Mouse (Mus musculus): ENCODE results near the gene Ltc4s. TPM values are rescaled to one million over a fixed set of nuclear protein-coding genes. Genes with fewer than 3 reads are reported as not detected.

Gene Ltc4s
- polyA plus RNA-seq, 1 experiment from 2014 or later = 4.2 TPM

GRCm38 (mm10) chr11:50243926-50244325 lies 5.5 kb upstream of the Ltc4s start:
- H3K4me1 ChIP-seq (replicated peaks) = no peaks in the 10 kb centered on the region
- no peak for ATAC-seq
- H3K9me3 ChIP-seq = no peaks in the 10 kb centered on the region
- no peak overlapping the region for H3K9ac ChIP-seq
- H3K4me3 ChIP-seq (replicated peaks) = no peak overlapping the region
- no peak overlapping the region for H3K27ac ChIP-seq
- H3K4me2 ChIP-seq (replicated peaks) = no peak overlapping the region
- no peaks in the 10 kb centered on the region for H3K27me3 ChIP-seq (replicated peaks)
- no peaks in the 10 kb centered on the region for H3K36me3 ChIP-seq
- 76% methylated on average over 6 of the region's 6 CpGs for WGBS

GRCm38 (mm10) chr11:50240235-50240911 lies 2.0 kb upstream of the Ltc4s start:
- 81% methylated on average over 7 of the region's 7 CpGs for WGBS
- no peak for ATAC-seq

DNA sequence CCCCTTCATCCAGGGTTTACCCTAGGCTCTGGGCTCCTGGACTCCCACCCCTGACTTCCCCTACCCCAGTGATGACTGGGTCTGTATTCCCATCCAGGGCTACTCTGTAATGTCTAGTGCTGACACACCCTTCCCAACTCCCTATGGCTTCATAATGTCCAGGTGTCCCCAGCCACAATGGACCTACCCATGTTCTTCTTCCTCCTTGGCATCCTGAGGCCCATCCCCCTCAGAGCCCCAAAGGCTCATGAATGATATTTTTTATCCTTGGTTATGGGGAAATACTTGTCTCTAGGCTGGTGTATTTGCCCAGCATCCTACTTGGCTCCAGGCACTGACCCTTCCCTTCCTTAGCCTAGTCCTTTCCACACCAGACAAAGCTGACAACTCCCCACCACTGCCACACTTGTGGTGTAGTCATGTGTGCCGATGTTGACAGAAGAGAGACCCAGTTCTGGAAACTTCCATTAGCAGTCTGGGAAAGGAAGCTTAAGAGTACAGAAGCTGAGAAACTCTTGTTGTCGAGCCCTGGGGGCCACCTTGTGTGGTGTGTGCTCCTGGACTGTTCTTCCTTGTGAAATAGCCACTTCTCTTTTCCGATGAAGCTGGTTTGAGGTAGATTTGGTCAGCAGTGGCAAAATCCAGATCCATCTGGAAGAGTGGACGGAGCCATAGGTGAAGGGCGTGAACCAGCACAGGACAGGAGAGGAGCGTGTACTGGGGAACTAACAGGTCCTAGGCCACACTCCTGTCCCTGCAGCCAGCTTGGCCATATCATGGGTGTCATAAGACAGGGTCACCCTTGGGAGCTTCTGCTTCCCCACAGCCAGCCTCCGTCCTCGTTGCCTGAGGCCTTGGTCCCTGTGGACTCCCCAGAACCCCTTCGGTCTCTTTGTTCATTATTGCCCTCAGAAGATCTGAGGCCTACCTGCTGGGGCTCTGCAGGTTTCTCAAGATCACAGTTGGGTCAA lies 690 bp upstream of the Ltc4s start:
- WGBS = 92% methylated on average over 9 of the region's 9 CpGs
- H3K4me1 ChIP-seq (replicated peaks) = peaks cover 15% of the 10 kb centered on the region
- H3K36me3 ChIP-seq = peaks cover 9% of the 10 kb centered on the region
- H3K9ac ChIP-seq = no peak overlapping the region
- no peak overlapping the region for H3K27ac ChIP-seq
- H3K4me3 ChIP-seq (replicated peaks) = no peak overlapping the region
- 0 out of 2 replicates have a peak, but pooled peaks cover 10% of the 10 kb centered on the region for H3K27me3 ChIP-seq (replicated peaks)
- no peak overlapping the region for H3K4me2 ChIP-seq (replicated peaks)
- no peaks in the 10 kb centered on the region for H3K9me3 ChIP-seq
- ATAC-seq = no peak

More at GRCm38 (mm10) chr11:50240235-50240911, 2.0 kb upstream of the Ltc4s start:
- Histone ChIP-seq H3K4me1 (replicated peaks) (peaks cover 15% of the 10 kb centered on the region), H3K4me3 (replicated peaks) (no peak overlapping the region), H3K36me3 (no peaks in the 10 kb centered on the region), H3K27me3 (replicated peaks) (0 out of 2 replicates have a peak, but pooled peaks cover 10% of the 10 kb centered on the region), H3K27ac (no peak overlapping the region), H3K4me2 (replicated peaks) (no peak overlapping the region), H3K9ac (no peak overlapping the region), H3K9me3 (no peaks in the 10 kb centered on the region)

DNA sequence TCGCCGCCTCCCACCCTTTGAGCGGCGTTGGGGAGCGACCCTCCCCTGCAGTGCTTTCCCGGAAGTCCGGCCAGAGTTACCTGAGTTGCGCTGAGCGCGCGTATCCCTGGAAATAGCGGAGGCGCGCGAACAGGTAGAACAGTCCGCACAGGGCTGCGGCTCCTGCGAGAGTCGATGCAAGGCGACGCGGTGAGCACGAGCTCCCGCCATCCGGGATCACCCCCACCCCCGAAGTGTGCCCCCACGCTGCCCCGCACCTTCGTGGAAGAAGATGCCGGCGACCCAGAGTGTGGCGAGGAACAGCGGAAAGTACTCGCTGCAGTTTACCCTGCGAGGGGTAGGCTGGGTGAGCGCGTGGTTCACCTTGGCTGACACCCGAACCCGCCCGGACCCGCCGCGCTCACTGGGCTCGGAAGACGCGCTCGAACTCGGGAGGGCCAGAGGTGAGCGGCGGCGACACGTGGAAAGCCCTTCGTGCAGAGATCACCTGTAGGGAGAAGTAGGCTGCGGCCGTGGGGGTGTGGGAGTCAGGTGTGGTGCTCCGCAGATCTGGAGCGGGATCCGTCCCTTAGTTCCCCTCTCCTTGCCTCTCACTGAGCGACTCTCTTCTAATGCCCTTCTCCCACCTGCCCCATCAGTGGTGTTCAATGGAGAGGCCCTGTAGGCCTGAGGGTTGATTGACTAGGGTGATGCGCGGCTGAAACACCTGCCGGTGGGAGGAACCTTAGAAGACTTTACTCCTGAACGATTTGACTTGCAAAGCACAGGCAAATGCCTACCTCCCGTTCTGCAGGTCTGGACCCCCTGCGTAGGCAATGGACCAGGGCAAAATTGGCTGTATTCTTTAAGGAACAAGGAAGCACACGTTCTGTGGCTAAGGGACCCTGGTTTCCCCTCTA lies 1.2 kb downstream of the Ltc4s start:
- H3K27me3 ChIP-seq (replicated peaks) = 0 out of 2 replicates have a peak, but pooled peaks cover 10% of the 10 kb centered on the region
- peak overlapping the region; percentile 95 for H3K4me2 ChIP-seq (replicated peaks)
- peaks cover 15% of the 10 kb centered on the region for H3K4me1 ChIP-seq (replicated peaks)
- peaks cover 27% of the 10 kb centered on the region for H3K36me3 ChIP-seq
- H3K27ac ChIP-seq = no peak overlapping the region
- H3K9ac ChIP-seq = peak overlapping the region; percentile 57
- WGBS = 2% methylated on average over 66 of the region's 66 CpGs
- ATAC-seq = peak; percentile 52
- peak overlapping the region; percentile 58 for H3K4me3 ChIP-seq (replicated peaks)
- H3K9me3 ChIP-seq = no peaks in the 10 kb centered on the region

GRCm38 (mm10) chr11:50236540-50236936 lies 1.9 kb downstream of the Ltc4s start:
- Histone ChIP-seq H3K4me2 (replicated peaks) (peak overlapping the region; percentile 95), H3K27me3 (replicated peaks) (0 out of 2 replicates have a peak, but pooled peaks cover 10% of the 10 kb centered on the region), H3K27ac (no peak overlapping the region), H3K4me3 (replicated peaks) (peak overlapping the region; percentile 58), H3K9me3 (no peaks in the 10 kb centered on the region), H3K4me1 (replicated peaks) (peaks cover 15% of the 10 kb centered on the region), H3K9ac (peak overlapping the region; percentile 57), H3K36me3 (peaks cover 34% of the 10 kb centered on the region)
- WGBS = 1% methylated on average over 27 of the region's 27 CpGs
- ATAC-seq = peak; percentile 95

DNA sequence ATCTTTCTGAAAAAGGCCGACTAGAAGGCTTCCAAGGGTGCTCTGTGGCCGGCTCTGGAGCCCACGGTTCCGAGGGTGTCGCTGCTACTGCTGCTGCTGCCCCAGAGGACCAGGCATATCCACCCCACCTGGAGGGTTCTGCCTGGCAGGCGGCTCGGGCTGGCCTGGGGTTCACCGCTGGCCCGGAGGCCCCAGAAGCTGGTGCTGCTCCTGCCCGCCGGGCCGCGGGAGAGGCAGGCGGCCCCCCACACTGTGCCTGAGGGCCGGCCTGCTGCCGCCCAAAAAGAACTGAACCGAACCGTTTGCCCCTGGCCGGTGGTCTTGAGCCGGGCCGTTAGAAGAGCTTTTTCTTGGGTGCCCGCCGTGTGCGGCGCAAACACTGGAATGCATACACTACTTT lies 3.8 kb downstream of the Ltc4s start:
- 96% methylated on average over 25 of the region's 25 CpGs for whole genome bisulfite sequencing
- H3K27ac ChIP-seq = no peak overlapping the region
- peaks cover 24% of the 10 kb centered on the region for H3K4me1 ChIP-seq (replicated peaks)
- H3K4me3 ChIP-seq (replicated peaks) = no peak overlapping the region
- H3K9ac ChIP-seq = no peak overlapping the region
- peaks cover 34% of the 10 kb centered on the region for H3K36me3 ChIP-seq
- H3K4me2 ChIP-seq (replicated peaks) = no peak overlapping the region
- 0 out of 2 replicates have a peak, but pooled peaks cover 10% of the 10 kb centered on the region for H3K27me3 ChIP-seq (replicated peaks)
- H3K9me3 ChIP-seq = no peaks in the 10 kb centered on the region
- ATAC-seq = no peak

- WGBS = 88% methylated on average over 11 of the region's 11 CpGs
- H3K4me1 ChIP-seq (replicated peaks) = peaks cover 24% of the 10 kb centered on the region
- no peaks in the 10 kb centered on the region for H3K9me3 ChIP-seq
- no peak overlapping the region for H3K4me2 ChIP-seq (replicated peaks)
- H3K27ac ChIP-seq = no peak overlapping the region
- no peak for ATAC-seq
- H3K4me3 ChIP-seq (replicated peaks) = no peak overlapping the region
- peaks cover 34% of the 10 kb centered on the region for H3K36me3 ChIP-seq
- H3K27me3 ChIP-seq (replicated peaks) = 0 out of 2 replicates have a peak, but pooled peaks cover 10% of the 10 kb centered on the region
- H3K9ac ChIP-seq = no peak overlapping the region
Observed at GRCm38 (mm10) chr11:50233993-50234392, 4.4 kb downstream of the Ltc4s start.

GRCm38 (mm10) chr11:50233022-50233421 lies 5.4 kb downstream of the Ltc4s start:
- no peak for ATAC-seq
- Histone ChIP-seq H3K4me1 (replicated peaks) (peaks cover 26% of the 10 kb centered on the region), H3K4me3 (replicated peaks) (no peak overlapping the region), H3K4me2 (replicated peaks) (no peak overlapping the region), H3K27ac (no peak overlapping the region), H3K36me3 (peaks cover 34% of the 10 kb centered on the region), H3K9me3 (no peaks in the 10 kb centered on the region), H3K9ac (no peak overlapping the region), H3K27me3 (replicated peaks) (0 out of 2 replicates have a peak, but pooled peaks cover 6% of the 10 kb centered on the region)
- WGBS = 97% methylated on average over 13 of the region's 13 CpGs

GRCm38 (mm10) chr11:50231411-50231810 lies 7.0 kb downstream of the Ltc4s start:
- no peak overlapping the region for H3K27ac ChIP-seq
- no peaks in the 10 kb centered on the region for H3K9me3 ChIP-seq
- no peaks in the 10 kb centered on the region for H3K27me3 ChIP-seq (replicated peaks)
- peak; percentile 26; the same call in 1 of the 2 replicates for ATAC-seq
- no peak overlapping the region for H3K9ac ChIP-seq
- 25% methylated on average over 8 of the region's 8 CpGs for WGBS
- peaks cover 34% of the 10 kb centered on the region for H3K36me3 ChIP-seq
- peak overlapping the region; percentile 62 for H3K4me2 ChIP-seq (replicated peaks)
- H3K4me1 ChIP-seq (replicated peaks) = peaks cover 28% of the 10 kb centered on the region
- no peak overlapping the region for H3K4me3 ChIP-seq (replicated peaks)

DNA sequence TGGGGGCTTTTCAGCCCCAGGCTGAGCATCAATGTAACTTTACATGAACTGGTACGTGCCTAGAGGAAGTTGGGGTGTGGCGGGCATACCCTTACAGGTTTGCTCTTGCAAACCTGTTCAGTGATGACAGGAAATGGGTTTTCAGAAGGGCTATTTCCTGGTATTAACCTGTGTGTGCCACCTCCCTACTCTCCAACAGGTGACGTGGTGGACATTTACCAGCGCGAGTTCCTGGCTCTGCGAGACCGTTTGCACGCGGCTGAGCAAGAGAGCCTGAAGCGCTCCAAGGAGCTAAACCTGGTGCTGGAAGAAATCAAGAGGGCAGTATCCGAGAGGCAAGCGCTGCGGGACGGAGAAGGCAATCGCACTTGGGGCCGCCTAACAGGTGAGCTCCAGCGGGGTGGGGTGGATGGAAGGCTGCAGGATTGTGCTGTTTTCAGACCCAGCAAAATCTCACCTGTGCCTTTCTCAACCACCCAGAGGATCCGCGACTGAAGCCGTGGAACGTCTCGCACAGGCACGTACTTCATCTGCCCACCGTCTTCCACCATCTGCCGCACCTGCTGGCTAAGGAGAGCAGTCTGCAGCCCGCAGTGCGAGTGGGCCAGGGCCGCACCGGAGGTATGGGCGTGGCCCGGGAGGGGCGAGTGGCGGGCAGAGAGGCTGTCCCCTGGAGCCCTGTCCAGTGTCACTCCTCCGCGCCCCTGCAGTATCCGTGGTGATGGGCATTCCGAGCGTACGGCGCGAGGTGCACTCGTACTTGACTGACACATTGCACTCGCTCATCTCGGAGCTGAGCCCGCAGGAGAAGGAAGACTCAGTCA lies 7.7 kb downstream of the Ltc4s start:
- Histone ChIP-seq H3K4me1 (replicated peaks) (peaks cover 31% of the 10 kb centered on the region), H3K9ac (no peak overlapping the region), H3K4me3 (replicated peaks) (peak overlapping the region; percentile 17), H3K36me3 (peaks cover 34% of the 10 kb centered on the region), H3K4me2 (replicated peaks) (peak overlapping the region; percentile 62), H3K27me3 (replicated peaks) (no peaks in the 10 kb centered on the region), H3K9me3 (no peaks in the 10 kb centered on the region), H3K27ac (no peak overlapping the region)
- WGBS = 40% methylated on average over 45 of the region's 45 CpGs
- ATAC-seq = peak; percentile 46
